Mouse (Mus musculus) kidney, embryonic 15.5 days (tissue): ENCODE data around the gene Nsg2. TPM values are rescaled to one million over a fixed set of nuclear protein-coding genes. Genes with fewer than 3 reads are reported as not detected.
A peak's percentile ranks its signal among the peaks of the same experiment; 100 is the strongest.
"Not testable (repeated sequence)": the region's sequence is repeated elsewhere in the genome, so short reads cannot be mapped to it uniquely, and the experiment has no call there.

Experiments
- ATAC-seq: fragments of 200-750 bp; cut with Nextera tagmentation; replicated peaks from 2 replicates; pipeline ENCODE4 v1.8.0; 2017; ENCODE audit warnings: moderate TSS enrichment; ENCODE audit not compliant: low FRiP score
- H3K27ac ChIP-seq: fragments of 300-500 bp; sonication (generic); 2 replicates; pipeline ENCODE4 v1.5.1; 2015; ENCODE audit warnings: mild to moderate bottlenecking, inconsistent platforms
- H3K27me3 ChIP-seq: fragments of 300-500 bp; sonication (generic); 2 replicates; pipeline ENCODE4 v1.6.1; 2015; ENCODE audit warnings: inconsistent platforms
- H3K36me3 ChIP-seq: fragments of 300-500 bp; sonication (generic); 2 replicates; pipeline ENCODE4 v1.6.1; 2015; ENCODE audit warnings: inconsistent platforms
- H3K4me1 ChIP-seq: fragments of 300-500 bp; sonication (generic); 2 replicates; pipeline ENCODE4 v1.6.1; 2015; ENCODE audit warnings: inconsistent platforms
- H3K4me2 ChIP-seq: fragments of 300-500 bp; sonication (generic); 2 replicates; pipeline ENCODE4 v1.6.1; 2015; ENCODE audit warnings: moderate library complexity, mild to moderate bottlenecking, inconsistent platforms
- H3K4me3 ChIP-seq: fragments of 300-500 bp; sonication (generic); replicated peaks from 2 replicates; pipeline ENCODE4 v1.5.1; 2015; ENCODE audit warnings: mild to moderate bottlenecking, inconsistent platforms
- H3K9ac ChIP-seq: fragments of 300-500 bp; sonication (generic); 2 replicates; pipeline ENCODE4 v1.6.1; 2015; ENCODE audit warnings: mild to moderate bottlenecking, inconsistent platforms
- H3K9me3 ChIP-seq: fragments of 300-500 bp; sonication (generic); replicated peaks from 2 replicates; pipeline ENCODE4 v1.6.1; 2016; ENCODE audit warnings: inconsistent platforms
- WGBS: fragments of 180-500 bp; shearing (Covaris S2); methylation state at CpG from one replicate; pipeline ENCODE4 v1.1.7; 2015; ENCODE audit warnings: mixed read lengths; 5-methylcytosine and 5-hydroxymethylcytosine counted together
- polyA plus RNA-seq: library from polyadenylated mRNA; unstranded; fragments of >200 nt; fragmentation: Nextera tagmentation; extraction: Ambion mirVana; gene quantifications from 2 replicates; pipeline ENCODE4 v1.2.1, GENCODE M21; 2015

Nsg2 gene
- polyA plus RNA-seq, 1 experiment from 2014 or later, result 7.7 TPM

DNA sequence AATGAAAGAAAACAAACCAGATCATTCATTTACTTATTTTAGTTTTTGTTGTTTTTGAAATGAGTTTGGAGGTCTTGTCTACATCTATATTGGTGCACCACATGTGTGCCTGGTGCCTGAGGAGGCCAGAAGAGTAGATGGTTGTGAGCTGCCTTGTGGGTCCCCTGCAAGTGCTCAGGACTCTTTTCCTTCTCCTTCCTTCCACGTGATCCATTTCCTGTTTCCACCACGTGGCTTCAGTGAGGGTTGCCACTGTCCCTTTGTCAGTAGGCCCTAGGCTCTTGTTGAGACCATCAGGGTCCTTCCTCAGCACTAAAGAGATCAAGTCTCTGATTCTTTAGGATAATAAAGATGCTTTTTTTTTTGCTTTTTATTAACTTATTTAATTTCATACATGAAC is 15.5 kb upstream of the Nsg2 start:
- no peak overlapping the region for H3K9ac ChIP-seq
- ATAC-seq, result no peak
- no peak overlapping the region for H3K4me2 ChIP-seq
- H3K27me3 ChIP-seq, result no peaks in the 10 kb centered on the region
- H3K4me3 ChIP-seq, result no peak overlapping the region
- H3K36me3 ChIP-seq, result no peaks in the 10 kb centered on the region
- no peak overlapping the region for H3K27ac ChIP-seq
- H3K4me1 ChIP-seq, result no peaks in the 10 kb centered on the region
- 65% methylated on average over 2 of the region's 2 CpGs for WGBS
- H3K9me3 ChIP-seq, result peaks cover 5% of the 10 kb centered on the region

DNA sequence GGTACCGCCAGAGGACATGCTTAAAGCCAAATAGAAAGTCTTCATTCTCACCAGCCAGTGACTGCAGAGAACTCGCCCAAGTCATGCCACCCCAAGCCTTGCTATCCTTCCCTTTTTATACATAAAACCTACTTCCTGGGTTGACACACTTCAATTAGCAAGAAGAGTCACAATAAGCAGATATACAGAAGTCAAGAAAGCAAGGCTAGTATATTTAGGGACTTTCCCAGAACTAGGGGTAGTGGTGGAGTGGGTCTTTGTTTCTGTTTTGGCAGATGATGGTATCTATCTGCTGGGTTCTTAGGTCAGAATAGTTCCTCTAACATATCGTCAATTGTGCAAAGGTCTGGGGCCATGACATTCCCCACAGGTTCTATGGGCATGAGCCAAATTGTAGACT is 7.7 kb upstream of the Nsg2 start:
- WGBS, result 89% methylated on average over 3 of the region's 3 CpGs
- Histone ChIP-seq H3K9me3 (no peaks in the 10 kb centered on the region), H3K4me3 (no peak overlapping the region)

DNA sequence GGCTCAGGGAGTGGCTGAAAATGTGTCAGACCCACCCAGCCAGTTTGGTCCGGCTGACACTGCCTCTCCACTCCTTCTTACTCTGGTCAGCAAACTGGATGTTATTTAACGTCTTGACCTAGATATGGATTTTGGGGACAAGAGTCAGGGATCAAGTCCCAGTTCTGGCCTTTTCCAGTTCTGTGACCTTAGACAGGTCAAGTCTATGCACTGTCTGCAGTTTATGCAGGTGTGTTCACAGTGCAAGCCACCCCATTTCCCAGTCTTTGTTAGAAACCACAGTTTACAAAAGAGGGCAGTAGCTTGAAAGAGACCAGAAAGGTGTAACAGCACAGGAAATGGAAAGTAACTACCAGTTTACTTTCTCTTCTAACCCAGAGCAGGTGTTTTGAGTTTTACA is 547 bp upstream of the Nsg2 start:
- H3K36me3 ChIP-seq, result no peaks in the 10 kb centered on the region
- H3K27ac ChIP-seq, result no peak overlapping the region
- peaks cover 31% of the 10 kb centered on the region for H3K4me1 ChIP-seq
- 52% methylated on average over 2 of the region's 2 CpGs for WGBS
- H3K9me3 ChIP-seq, result no peaks in the 10 kb centered on the region
- no peak for ATAC-seq
- H3K4me2 ChIP-seq, result no peak overlapping the region
- peaks cover 7% of the 10 kb centered on the region; the same call in 1 of the 2 replicates for H3K27me3 ChIP-seq
- H3K9ac ChIP-seq, result no peak overlapping the region
- H3K4me3 ChIP-seq, result no peak overlapping the region

More for the DNA sequence above, 7.7 kb upstream of the Nsg2 start:
- no peak for ATAC-seq
- Histone ChIP-seq H3K36me3 (no peaks in the 10 kb centered on the region), H3K27ac (no peak overlapping the region), H3K27me3 (no peaks in the 10 kb centered on the region), H3K4me1 (no peaks in the 10 kb centered on the region), H3K9ac (no peak overlapping the region), H3K4me2 (no peak overlapping the region)

DNA sequence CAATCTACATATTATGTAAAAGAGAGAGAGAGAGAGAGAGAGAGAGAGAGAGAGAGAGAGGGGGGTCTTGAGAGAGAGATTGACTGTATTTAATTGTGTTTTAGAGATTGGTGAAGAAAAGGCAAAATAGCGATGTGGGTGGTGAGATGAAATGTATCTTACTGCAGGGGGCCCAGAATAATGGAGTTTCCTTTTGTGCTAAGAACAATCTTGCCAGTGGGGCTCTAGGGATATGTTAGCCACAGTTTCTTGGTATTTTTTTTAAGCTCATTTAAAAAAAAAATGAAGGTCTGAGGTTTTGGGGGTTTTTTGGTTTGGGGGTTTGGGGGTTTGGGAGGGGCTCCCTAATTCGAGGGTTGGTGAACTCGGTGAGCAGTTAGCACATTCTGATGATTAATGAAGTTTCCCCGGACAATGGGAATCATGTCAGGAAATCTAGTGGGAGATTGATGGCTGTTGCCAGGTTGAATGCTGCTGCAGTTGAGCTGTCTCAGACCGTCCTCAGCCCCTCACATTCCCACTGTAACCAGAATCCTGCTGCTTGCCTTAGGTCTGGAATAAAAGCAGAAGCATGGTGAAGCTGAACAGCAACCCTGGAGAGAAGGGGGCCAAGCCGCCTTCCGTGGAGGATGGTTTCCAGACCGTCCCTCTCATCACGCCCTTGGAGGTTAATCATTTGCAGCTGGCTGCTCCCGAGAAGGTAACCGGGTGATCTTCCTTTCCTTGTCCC is 1.1 kb downstream of the Nsg2 start:
- 4% methylated on average over 11 of the region's 11 CpGs for WGBS
- Histone ChIP-seq H3K27me3 (peaks cover 7% of the 10 kb centered on the region; the same call in 1 of the 2 replicates), H3K4me3 (peak overlapping the region; percentile 12; the same call in 1 of the 2 replicates), H3K27ac (no peak overlapping the region), H3K4me1 (peaks cover 31% of the 10 kb centered on the region), H3K36me3 (no peaks in the 10 kb centered on the region), H3K4me2 (peak overlapping the region; percentile 37), H3K9ac (no peak overlapping the region), H3K9me3 (no peaks in the 10 kb centered on the region)
- ATAC-seq, result 0 out of 2 replicates have a peak, but pooled peaks have one; percentile 22

DNA sequence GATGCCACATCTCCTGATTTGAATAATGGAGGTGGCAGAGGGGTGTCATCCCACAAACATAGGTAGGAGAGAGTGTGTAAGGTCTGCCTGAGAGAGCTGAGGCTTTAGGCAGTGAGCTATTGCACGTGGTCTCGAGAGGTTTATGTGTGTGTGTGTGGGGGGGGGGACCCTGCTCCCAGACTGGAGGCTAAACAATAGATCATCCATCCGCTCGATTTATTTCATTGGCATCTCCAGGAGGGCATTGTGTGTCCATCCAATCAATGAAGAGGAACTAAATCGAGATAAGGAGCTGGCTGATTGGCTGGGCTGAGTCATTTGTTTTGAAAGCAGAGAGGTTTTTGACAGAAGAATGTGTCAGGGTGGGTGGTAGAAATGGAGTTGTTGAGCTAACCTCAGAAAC is 2.4 kb downstream of the Nsg2 start:
- 0 out of 2 replicates have a peak overlapping the region, but pooled peaks have one; percentile 10 for H3K4me3 ChIP-seq
- peaks cover 31% of the 10 kb centered on the region for H3K4me1 ChIP-seq
- 0 out of 2 replicates have a peak overlapping the region, but pooled peaks have one; percentile 37 for H3K4me2 ChIP-seq
- H3K36me3 ChIP-seq, result no peaks in the 10 kb centered on the region
- H3K9me3 ChIP-seq, result no peaks in the 10 kb centered on the region
- H3K27ac ChIP-seq, result no peak overlapping the region
- peaks cover 7% of the 10 kb centered on the region; the same call in 1 of the 2 replicates for H3K27me3 ChIP-seq
- H3K9ac ChIP-seq, result no peak overlapping the region
- 12% methylated on average over 5 of the region's 5 CpGs for WGBS
- ATAC-seq, result no peak

DNA sequence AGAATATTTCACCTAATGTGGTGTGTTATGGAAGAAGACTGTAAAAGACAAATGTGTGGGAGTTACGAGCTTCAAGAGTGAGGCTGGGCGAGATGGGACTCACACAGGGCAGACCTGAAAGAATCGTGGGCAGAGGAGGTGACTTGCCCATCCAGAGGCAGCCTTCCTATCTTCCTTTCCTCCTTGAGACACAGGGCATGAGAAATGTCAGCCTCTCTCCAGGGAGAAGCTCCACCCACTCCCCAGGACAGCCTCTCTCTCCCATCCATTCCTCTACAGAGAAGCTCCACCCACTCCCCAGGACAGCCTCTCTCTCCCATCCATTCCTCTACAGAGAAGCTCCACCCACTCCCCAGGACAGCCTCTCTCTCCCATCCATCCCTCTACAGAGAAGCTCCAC is 7.8 kb downstream of the Nsg2 start:
- H3K4me2 ChIP-seq, H3K9ac ChIP-seq, H3K9me3 ChIP-seq, ATAC-seq, H3K27ac ChIP-seq, H3K27me3 ChIP-seq, H3K4me3 ChIP-seq, H3K36me3 ChIP-seq: not testable (repeated sequence)
- WGBS, result 86% methylated on average over 3 of the region's 3 CpGs
- peaks cover 15% of the 10 kb centered on the region for H3K4me1 ChIP-seq

DNA sequence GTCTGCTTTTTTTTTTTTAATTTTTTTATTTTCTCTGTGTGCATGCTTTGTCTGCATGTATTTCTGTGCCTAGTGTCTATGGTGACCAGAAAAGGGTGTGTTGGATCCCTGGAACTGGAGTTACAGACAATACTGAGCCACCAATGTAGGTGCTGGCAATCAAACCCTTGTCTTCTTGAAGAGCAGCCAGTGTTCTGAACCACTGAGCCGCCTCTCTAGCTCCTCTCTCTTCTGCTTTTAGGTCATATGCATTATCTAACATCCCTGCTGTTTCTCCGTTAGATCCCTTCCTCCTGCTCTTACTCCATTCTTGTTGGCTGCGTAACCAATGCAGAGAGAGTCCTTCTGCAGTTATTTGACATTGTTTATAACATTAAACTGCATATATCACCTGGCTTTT is 8.6 kb downstream of the Nsg2 start:
- Histone ChIP-seq H3K9me3 (no peaks in the 10 kb centered on the region), H3K4me1 (peaks cover 14% of the 10 kb centered on the region), H3K27ac (no peak overlapping the region), H3K4me2 (no peak overlapping the region), H3K4me3 (no peak overlapping the region), H3K9ac (no peak overlapping the region), H3K36me3 (no peaks in the 10 kb centered on the region), H3K27me3 (no peaks in the 10 kb centered on the region)
- no peak for ATAC-seq
- 90% methylated on average over 3 of the region's 3 CpGs for WGBS

DNA sequence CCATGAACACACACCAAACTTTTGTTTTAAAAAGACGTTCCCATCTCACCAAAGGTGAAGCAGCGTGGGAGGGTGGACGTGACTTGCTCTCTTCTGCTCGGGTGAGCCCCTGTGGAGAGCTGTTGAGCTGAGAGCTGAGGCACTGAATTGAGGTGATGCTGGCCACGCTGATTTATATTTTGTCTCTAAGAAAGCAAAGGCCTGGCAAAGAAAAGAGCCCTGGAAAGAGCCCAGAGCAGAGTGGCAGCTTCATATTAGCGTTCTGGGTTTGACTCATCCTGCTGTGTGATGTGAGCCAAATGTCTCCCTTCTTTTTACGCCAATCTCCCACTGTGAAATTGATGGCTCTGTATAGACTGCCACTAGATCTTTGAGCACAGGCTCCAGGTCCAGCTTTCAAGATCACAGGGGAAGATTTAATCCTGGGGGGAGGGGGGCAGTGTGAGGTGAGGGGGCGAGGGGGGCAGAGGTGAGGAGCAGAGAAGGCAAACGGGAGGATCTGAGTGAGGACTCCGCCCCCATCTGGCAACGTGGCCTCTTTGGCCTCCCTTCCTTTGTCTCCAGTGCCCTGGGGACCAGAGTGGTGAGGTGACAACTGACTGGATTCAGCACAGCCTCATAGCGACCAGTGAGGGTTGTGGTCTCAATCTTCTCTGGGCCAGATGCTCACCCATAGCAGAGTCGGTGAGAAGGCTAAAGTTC is 9.8 kb downstream of the Nsg2 start:
- Histone ChIP-seq H3K36me3 (no peaks in the 10 kb centered on the region), H3K9me3 (no peaks in the 10 kb centered on the region), H3K27ac (no peak overlapping the region), H3K4me1 (peaks cover 14% of the 10 kb centered on the region), H3K27me3 (no peaks in the 10 kb centered on the region), H3K9ac (no peak overlapping the region), H3K4me2 (no peak overlapping the region), H3K4me3 (no peak overlapping the region)
- WGBS, result 27% methylated on average over 13 of the region's 13 CpGs
- ATAC-seq, result no peak

DNA sequence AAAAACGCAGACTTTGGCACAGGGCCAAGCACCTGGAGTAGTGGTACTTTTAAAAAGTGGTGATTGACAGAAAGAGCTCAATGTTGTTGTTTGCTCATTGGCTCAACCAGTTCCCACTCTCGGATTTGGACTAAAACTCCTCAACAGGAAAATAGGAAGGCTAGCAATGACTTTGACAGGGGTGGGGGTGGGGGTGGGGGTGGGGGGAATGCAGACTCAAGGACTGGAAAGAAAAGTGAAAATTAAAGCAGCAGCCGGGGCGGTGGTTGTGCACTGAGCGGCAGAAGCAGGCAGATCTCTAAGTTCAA is 10.4 kb downstream of the Nsg2 start:
- ATAC-seq, result no peak
- Histone ChIP-seq H3K27ac (no peak overlapping the region), H3K27me3 (no peaks in the 10 kb centered on the region), H3K36me3 (no peaks in the 10 kb centered on the region), H3K9ac (no peak overlapping the region), H3K9me3 (no peaks in the 10 kb centered on the region), H3K4me3 (no peak overlapping the region), H3K4me1 (peaks cover 14% of the 10 kb centered on the region), H3K4me2 (no peak overlapping the region)
- 66% methylated on average over 5 of the region's 5 CpGs for WGBS

DNA sequence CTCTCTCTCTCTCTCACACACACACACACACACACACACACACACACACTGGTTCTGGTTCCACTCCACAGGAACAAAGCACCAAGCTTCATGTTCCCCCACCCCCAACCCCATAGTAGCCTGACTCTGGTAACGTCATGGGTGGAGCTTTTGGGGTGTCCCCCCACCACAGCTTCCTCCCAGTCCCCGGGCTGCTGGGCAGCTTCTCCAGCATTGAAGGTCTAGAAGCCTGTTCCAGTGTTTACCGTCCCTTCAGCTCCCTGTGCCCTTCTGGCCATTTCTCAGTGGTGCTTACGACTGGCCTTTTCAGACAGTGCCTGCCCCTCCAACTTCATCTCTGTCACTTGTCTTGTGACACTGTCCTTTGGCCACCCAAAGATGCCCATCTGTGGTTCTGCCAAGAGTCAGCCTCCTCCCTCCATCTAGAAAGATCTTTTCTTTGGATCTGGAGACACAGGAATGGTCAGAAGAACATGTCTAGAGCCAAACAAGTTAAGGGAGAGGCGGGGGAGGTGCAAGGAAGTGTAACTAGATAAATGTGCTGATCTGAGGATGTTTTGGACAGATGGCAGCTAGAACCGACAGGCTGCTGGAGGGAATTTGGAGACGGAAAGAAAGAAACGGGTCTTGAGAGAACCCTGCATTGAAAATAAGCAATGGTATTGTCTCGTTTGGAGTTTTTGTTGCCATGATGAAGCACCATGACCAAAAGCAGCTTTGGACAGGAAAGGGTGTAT is 11.8 kb downstream of the Nsg2 start:
- 65% methylated on average over 9 of the region's 9 CpGs for WGBS
- no peak for ATAC-seq
- H3K9ac ChIP-seq, result no peak overlapping the region
- H3K4me3 ChIP-seq, result no peak overlapping the region
- no peaks in the 10 kb centered on the region for H3K36me3 ChIP-seq
- H3K4me1 ChIP-seq, result peaks cover 14% of the 10 kb centered on the region
- H3K9me3 ChIP-seq, result no peaks in the 10 kb centered on the region
- no peaks in the 10 kb centered on the region for H3K27me3 ChIP-seq
- 0 out of 2 replicates have a peak overlapping the region, but pooled peaks have one; percentile 18 for H3K27ac ChIP-seq
- no peak overlapping the region for H3K4me2 ChIP-seq

DNA sequence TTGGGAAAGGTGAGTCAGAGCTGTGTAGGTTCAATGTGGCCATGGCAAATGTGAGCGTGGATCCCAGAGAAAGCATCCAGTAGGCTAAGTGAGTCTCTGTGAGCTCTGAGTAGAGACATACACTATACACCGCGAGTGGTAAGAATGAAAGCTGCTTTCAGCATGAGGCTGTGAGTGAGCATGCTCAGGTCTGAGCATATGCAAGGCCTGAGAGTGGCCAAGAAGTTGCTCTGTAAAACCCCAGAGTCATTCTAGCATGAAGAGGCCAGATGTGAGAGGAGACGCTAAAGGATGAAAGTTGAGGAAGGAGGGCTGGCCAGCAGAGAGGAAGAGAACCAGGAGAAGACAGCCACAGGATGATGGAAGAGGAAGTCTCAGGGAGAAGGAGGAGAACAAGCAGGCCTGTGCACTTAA is 12.8 kb downstream of the Nsg2 start:
- H3K27ac ChIP-seq, result 0 out of 2 replicates have a peak overlapping the region, but pooled peaks have one; percentile 18
- no peaks in the 10 kb centered on the region for H3K36me3 ChIP-seq
- 76% methylated on average over 4 of the region's 4 CpGs for WGBS
- ATAC-seq, result peak; percentile 29; the same call in 1 of the 2 replicates
- H3K27me3 ChIP-seq, result no peaks in the 10 kb centered on the region
- peaks cover 14% of the 10 kb centered on the region for H3K4me1 ChIP-seq
- H3K9ac ChIP-seq, result no peak overlapping the region
- no peak overlapping the region for H3K4me3 ChIP-seq
- H3K4me2 ChIP-seq, result no peak overlapping the region
- no peaks in the 10 kb centered on the region for H3K9me3 ChIP-seq

DNA sequence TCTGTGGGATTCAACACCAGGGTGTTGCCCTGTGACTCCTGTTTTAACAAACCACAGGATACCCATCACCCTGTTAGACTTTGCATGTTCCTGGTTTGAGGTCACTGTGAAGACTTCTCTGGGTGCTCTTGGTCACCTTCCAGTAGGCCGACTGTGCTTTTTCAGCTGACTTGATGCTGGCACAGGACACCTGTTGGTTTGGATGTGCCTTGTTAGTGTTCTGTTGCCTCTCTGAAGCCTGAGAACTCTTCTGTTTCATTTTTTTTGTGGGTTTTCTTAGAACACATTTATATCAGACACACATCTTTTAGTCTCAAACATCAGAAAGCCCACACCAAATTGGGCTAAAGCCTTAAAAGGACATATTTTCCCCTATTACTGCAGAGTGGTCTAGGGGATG is 13.3 kb downstream of the Nsg2 start:
- H3K9me3 ChIP-seq, result no peaks in the 10 kb centered on the region
- 94% methylated on average over 1 of the region's 1 CpGs for WGBS
- no peak overlapping the region for H3K4me2 ChIP-seq
- H3K27me3 ChIP-seq, result no peaks in the 10 kb centered on the region
- H3K4me1 ChIP-seq, result peaks cover 16% of the 10 kb centered on the region
- ATAC-seq, result no peak
- H3K4me3 ChIP-seq, result no peak overlapping the region
- no peak overlapping the region for H3K9ac ChIP-seq
- no peaks in the 10 kb centered on the region for H3K36me3 ChIP-seq
- no peak overlapping the region for H3K27ac ChIP-seq
